Mouse (Mus musculus) forelimb bud, embryonic 11.5 days (tissue): ENCODE measurements around the gene Olfr506.
"Not testable (repeated sequence)": the region's sequence is repeated elsewhere in the genome, so short reads cannot be mapped to it uniquely, and the experiment has no call there.

ENCODE experiments used
- DNase-seq: peaks from one replicate; pipeline ENCODE4 v3.0.0-alpha.2; 2012; ENCODE audit warnings: low read depth, low spot score

Gene Olfr506

DNA sequence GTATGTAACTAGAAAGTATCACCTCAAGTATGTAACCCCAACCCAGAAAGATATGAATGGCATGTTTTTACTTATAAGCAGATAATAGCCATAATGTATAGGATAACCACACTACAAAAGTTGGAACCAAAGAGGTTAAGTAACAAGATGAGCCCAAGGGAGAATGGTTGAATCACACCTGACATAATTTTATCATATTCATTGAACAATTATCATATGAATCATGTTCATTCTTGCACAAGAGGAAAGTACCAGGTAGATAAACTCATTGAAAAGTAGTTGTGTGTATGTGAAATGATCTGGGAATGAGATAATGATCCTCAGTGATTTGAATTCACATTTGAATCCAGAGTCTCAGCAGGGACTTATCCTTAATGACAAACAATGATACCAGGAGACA is at the start of gene Olfr506:
Gene Olfr506, plus strand, starts transcription at position 301 of the 400 bp plus-strand sequence.
- DNase-seq = no peak

- DNase-seq = no peak
These were observed 44.9 kb upstream of the Olfr506 start, which contains the start of gene Olfr504 for GRCm38 (mm10) chr7:108565693-108566092. Gene Olfr504 (minus strand): TSS chr7:108565793.

- no peak for DNase-seq
These were observed 20.8 kb upstream of the Olfr506 start for GRCm38 (mm10) chr7:108589797-108590196.

DNA sequence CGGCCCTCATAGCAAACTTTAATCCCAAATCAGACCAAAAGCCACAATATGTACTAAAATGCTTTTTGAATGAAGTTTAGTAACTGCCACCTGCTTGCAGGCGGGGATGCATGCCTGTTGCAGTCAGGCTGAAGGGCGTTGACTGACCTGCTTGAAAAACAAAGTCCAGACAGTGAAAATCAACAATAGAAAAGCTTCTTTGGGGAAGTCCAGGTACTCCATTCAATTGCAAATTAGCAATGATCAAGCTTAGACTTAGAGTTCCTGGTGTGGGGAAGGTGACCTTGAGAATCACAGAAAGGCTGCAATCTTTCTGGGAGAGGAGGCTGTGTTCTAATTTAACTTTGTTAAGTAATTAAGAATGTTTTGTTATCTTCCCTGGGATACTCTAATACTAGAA is 8.7 kb upstream of the Olfr506 start:
- DNase-seq = not testable (repeated sequence)

GRCm38 (mm10) chr7:108614110-108614509 is 3.5 kb downstream of the Olfr506 start:
- DNase-seq = no peak

GRCm38 (mm10) chr7:108616781-108617180 is 6.2 kb downstream of the Olfr506 start:
- not testable (repeated sequence) for DNase-seq

GRCm38 (mm10) chr7:108621514-108621913 is 10.9 kb downstream of the Olfr506 start, which contains the start of gene Olfr507:
Gene Olfr507 (plus strand): TSS chr7:108621814.
- DNase-seq = no peak

- no peak for DNase-seq
These were observed 19.1 kb downstream of the Olfr506 start, which contains the start of gene Olfr508 for GRCm38 (mm10) chr7:108629694-108630093. Gene Olfr508 (plus strand): TSS chr7:108629994.

DNA sequence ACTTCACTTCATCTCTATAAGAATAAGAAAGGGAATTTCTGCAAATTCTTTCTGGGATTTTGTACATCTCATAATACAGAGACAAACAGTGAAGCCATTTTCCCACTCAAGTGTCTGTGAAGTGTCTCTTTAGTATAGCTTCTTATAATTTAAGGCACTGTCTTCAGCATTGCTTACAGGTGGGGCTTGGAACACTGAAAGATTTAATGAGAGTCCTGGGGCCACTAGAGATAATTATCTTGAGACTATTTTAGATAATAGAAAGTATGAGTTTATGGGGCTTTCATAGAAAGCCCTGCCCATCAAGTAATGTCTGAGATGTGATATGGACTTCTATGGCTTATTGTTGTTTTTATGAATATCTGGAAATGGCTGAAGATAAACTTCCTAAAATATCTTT is 41.2 kb downstream of the Olfr506 start, which contains the start of gene Olfr509:
Gene Olfr509, minus strand, starts transcription at position 101 of the 400 bp plus-strand sequence.
- DNase-seq = no peak

GRCm38 (mm10) chr7:108662419-108662818 is 51.8 kb downstream of the Olfr506 start:
- DNase-seq = no peak
